Mouse (Mus musculus) forebrain, embryonic 14.5 days (tissue): ENCODE results near the gene Zscan20. TPM values are rescaled to one million over a fixed set of nuclear protein-coding genes. Genes with fewer than 3 reads are reported as not detected.
"Not testable (repeated sequence)": the region's sequence is repeated elsewhere in the genome, so short reads cannot be mapped to it uniquely, and the experiment has no call there.

Experiments
- ATAC-seq: fragments of 200-750 bp; cut with Nextera tagmentation; 2 replicates; pipeline ENCODE4 v1.8.0; 2017; ENCODE audit warnings: mild to moderate bottlenecking, moderate library complexity
- DNase-seq: peaks from one replicate; pipeline ENCODE4 v3.0.0-alpha.2; 2015; ENCODE audit warnings: low spot score
- H3K27ac ChIP-seq: fragments of 300-500 bp; sonication (generic); 2 replicates; pipeline ENCODE4 v1.5.1; 2014; ENCODE audit warnings: low read depth, mild to moderate bottlenecking, control low read depth, low read length, moderate library complexity
- H3K27me3 ChIP-seq: fragments of 300-500 bp; sonication (generic); replicated peaks from 2 replicates; pipeline ENCODE4 v1.6.1; 2014; ENCODE audit warnings: low read length, control low read depth, mixed read lengths; ENCODE audit not compliant: control insufficient read depth, insufficient read depth
- H3K36me3 ChIP-seq: fragments of 300-500 bp; sonication (generic); 2 replicates; pipeline ENCODE4 v1.6.1; 2014; ENCODE audit warnings: low read length, control low read depth; ENCODE audit not compliant: control insufficient read depth, insufficient read depth
- H3K4me1 ChIP-seq: fragments of 300-500 bp; sonication (generic); 2 replicates; pipeline ENCODE4 v1.6.1; 2014; ENCODE audit warnings: antibody characterized with exemption, low read length, control low read depth; ENCODE audit not compliant: control insufficient read depth, insufficient read depth
- H3K4me2 ChIP-seq: fragments of 300-500 bp; sonication (generic); 2 replicates; pipeline ENCODE4 v1.6.1; 2014; ENCODE audit warnings: mild to moderate bottlenecking, control low read depth, low read length
- H3K4me3 ChIP-seq: fragments of 300-500 bp; sonication (generic); 2 replicates; pipeline ENCODE4 v1.5.1; 2014; ENCODE audit warnings: low read depth, low read length, control low read depth
- H3K9ac ChIP-seq: fragments of 300-500 bp; sonication (generic); 2 replicates; pipeline ENCODE4 v1.6.1; 2014; ENCODE audit warnings: mild to moderate bottlenecking, low read length, control low read depth, moderate library complexity
- H3K9me3 ChIP-seq: fragments of 300-500 bp; sonication (generic); replicated peaks from 2 replicates; pipeline ENCODE4 v1.6.1; 2016; ENCODE audit warnings: low read length, control low read depth, mixed read lengths; ENCODE audit not compliant: control insufficient read depth
- WGBS: fragments of 180-500 bp; shearing (Covaris S2); extraction: QIAGEN DNeasy Blood & Tissue Kit; methylation state at CpG from one replicate; pipeline ENCODE4 v1.1.7; 2014; 5-methylcytosine and 5-hydroxymethylcytosine counted together
- polyA plus RNA-seq: library from polyadenylated mRNA; unstranded; fragments of >200 nt; fragmentation: Nextera tagmentation; extraction: Ambion mirVana; gene quantifications from 2 replicates; pipeline ENCODE4 v1.2.1, GENCODE M21; 2014

Gene Zscan20
- polyA plus RNA-seq, 1 experiment from 2014 or later, result 3.3 TPM

- Histone ChIP-seq H3K27me3 (no peaks in the 10 kb centered on the region), H3K27ac (no peak within 1 kb of the TSS), H3K4me1 (no peaks in the 10 kb centered on the region), H3K36me3 (no peaks in the 10 kb centered on the region), H3K4me2 (no peak within 1 kb of the TSS), H3K4me3 (no peak within 1 kb of the TSS), H3K9me3 (no peaks in the 10 kb centered on the region), H3K9ac (no peak within 1 kb of the TSS)
- DNase-seq (no peak), ATAC-seq (no peak)
- WGBS, result 78% methylated on average over 13 of the region's 15 CpGs
Measured at GRCm38 (mm10) chr4:128618246-128618911, 8.5 kb upstream of the Zscan20 start, which contains the start of gene Tlr12. Tlr12 (minus strand) TSS chr4:128618619.

- no peaks in the 10 kb centered on the region for H3K4me1 ChIP-seq
- no peak overlapping the region for H3K4me2 ChIP-seq
- no peaks in the 10 kb centered on the region for H3K9me3 ChIP-seq
- DNase-seq, result no peak
- H3K9ac ChIP-seq, result no peak overlapping the region
- H3K27ac ChIP-seq, result no peak overlapping the region
- WGBS, result 74% methylated on average over 17 of the region's 17 CpGs
- no peaks in the 10 kb centered on the region for H3K27me3 ChIP-seq
- ATAC-seq, result no peak
- H3K4me3 ChIP-seq, result no peak overlapping the region
- no peaks in the 10 kb centered on the region for H3K36me3 ChIP-seq
Measured at GRCm38 (mm10) chr4:128617363-128618120, 7.6 kb upstream of the Zscan20 start.

- Histone ChIP-seq H3K36me3 (no peaks in the 10 kb centered on the region), H3K27ac (no peak overlapping the region), H3K9me3 (no peaks in the 10 kb centered on the region), H3K27me3 (no peaks in the 10 kb centered on the region), H3K4me1 (no peaks in the 10 kb centered on the region), H3K4me2 (no peak overlapping the region), H3K9ac (no peak overlapping the region), H3K4me3 (no peak overlapping the region)
- ATAC-seq (no peak), DNase-seq (no peak)
- WGBS, result 88% methylated on average over 14 of the region's 14 CpGs
Measured at GRCm38 (mm10) chr4:128615761-128616160, 5.9 kb upstream of the Zscan20 start.

DNA sequence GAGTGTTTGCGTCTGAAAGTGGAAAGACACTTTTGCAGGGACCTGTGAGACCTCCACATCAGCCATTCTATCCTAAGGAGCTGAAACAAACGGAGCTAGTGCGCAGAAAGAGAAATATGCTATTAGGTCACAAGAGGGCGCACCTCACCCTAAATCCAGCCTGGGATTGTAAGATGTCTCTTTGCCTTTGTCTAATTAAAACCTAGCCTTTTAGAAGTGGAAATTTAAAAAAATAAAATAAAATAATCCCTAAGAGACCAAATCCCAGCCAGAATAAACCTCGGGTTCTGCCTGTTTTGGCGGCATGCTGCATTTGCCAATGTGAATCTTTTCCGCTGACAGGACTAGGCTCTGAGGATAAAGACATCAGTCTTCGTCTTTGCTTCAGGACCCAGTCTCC lies 3.4 kb upstream of the Zscan20 start:
- H3K4me2 ChIP-seq, result no peak overlapping the region
- no peak overlapping the region for H3K9ac ChIP-seq
- ATAC-seq, result no peak
- H3K27ac ChIP-seq, result no peak overlapping the region
- 21% methylated on average over 8 of the region's 8 CpGs for WGBS
- peak; percentile 90 for DNase-seq
- no peaks in the 10 kb centered on the region for H3K9me3 ChIP-seq
- H3K4me1 ChIP-seq, result peaks cover 9% of the 10 kb centered on the region; the same call in 1 of the 2 replicates
- no peak overlapping the region for H3K4me3 ChIP-seq
- H3K27me3 ChIP-seq, result no peaks in the 10 kb centered on the region
- no peaks in the 10 kb centered on the region for H3K36me3 ChIP-seq

DNA sequence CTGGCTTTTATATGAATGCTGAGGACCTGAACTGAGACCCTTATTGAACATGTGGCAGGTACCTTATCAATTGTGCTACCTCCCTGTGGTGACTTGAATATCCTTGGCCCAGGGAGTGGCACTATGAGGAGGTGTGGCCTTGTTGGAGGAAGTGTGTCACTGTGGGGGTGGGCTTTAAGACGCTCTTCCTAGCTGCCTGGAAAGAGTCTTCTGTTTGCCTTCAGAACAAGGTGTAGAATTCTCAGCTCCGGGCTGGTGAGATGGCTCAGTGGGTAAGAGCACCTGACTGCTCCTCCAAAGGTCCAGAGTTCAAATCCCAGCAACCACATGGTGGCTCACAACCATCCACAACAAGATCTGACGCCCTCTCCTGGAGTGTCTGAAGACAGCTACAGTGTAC lies 1.8 kb upstream of the Zscan20 start:
- ATAC-seq, H3K27me3 ChIP-seq, DNase-seq, H3K27ac ChIP-seq, H3K36me3 ChIP-seq, H3K9me3 ChIP-seq, H3K9ac ChIP-seq, H3K4me2 ChIP-seq, H3K4me1 ChIP-seq, H3K4me3 ChIP-seq: not testable (repeated sequence)
- WGBS, result 72% methylated on average over 3 of the region's 3 CpGs

- Histone ChIP-seq H3K27ac (no peak overlapping the region), H3K4me2 (peak overlapping the region; percentile 48), H3K9ac (no peak overlapping the region), H3K4me3 (peak overlapping the region; percentile 53; the same call in 1 of the 2 replicates), H3K36me3 (no peaks in the 10 kb centered on the region), H3K27me3 (no peaks in the 10 kb centered on the region), H3K4me1 (peaks cover 9% of the 10 kb centered on the region; the same call in 1 of the 2 replicates), H3K9me3 (no peaks in the 10 kb centered on the region)
- DNase-seq, result no peak
- ATAC-seq, result no peak
- WGBS, result 26% methylated on average over 10 of the region's 10 CpGs
Measured at GRCm38 (mm10) chr4:128610706-128611105, 808 bp upstream of the Zscan20 start.

DNA sequence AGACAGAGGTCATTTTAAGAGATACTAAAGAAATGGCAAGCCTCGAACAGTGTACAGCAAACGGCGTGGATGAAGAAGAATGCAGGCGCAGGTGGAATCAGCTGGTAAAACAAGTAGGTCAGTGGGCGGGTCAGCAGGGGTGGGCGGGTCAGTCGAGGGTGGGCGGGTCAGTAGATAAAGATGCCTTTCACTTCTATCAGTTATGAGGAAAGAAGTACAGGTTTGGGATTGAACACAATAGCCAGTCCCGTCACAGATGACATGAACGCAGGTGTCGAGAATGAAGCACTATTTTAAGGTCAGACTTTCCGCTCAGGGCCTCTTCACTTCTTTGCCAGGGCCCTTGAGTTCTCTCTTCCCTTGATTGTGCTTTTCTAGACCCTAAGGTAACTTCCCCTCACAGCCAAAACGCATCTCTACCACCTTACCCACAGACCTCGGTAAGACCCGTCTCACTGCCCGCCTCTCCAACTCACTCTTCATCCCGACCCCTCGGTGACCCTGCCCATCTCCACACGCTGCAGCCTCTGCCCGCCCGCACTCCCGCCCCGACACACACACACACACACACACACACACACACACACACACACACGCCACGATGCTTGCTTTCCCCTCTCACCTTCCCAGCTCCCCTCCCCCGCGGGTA lies 498 bp downstream of the Zscan20 start:
- Histone ChIP-seq H3K4me1 (peaks cover 9% of the 10 kb centered on the region; the same call in 1 of the 2 replicates), H3K27ac (no peak overlapping the region), H3K4me3 (peak overlapping the region; percentile 53), H3K27me3 (no peaks in the 10 kb centered on the region), H3K9me3 (no peaks in the 10 kb centered on the region), H3K4me2 (peak overlapping the region; percentile 48), H3K9ac (peak overlapping the region; percentile 74), H3K36me3 (0 out of 2 replicates have a peak, but pooled peaks cover under 1% of the 10 kb centered on the region)
- ATAC-seq (no peak), DNase-seq (peak; percentile 31)
- 10% methylated on average over 23 of the region's 27 CpGs for WGBS

GRCm38 (mm10) chr4:128607661-128608060 lies 2.2 kb downstream of the Zscan20 start:
- 76% methylated on average over 11 of the region's 11 CpGs for WGBS
- Histone ChIP-seq H3K36me3 (peaks cover 18% of the 10 kb centered on the region), H3K4me3 (no peak overlapping the region), H3K27me3 (no peaks in the 10 kb centered on the region), H3K27ac (no peak overlapping the region), H3K4me2 (no peak overlapping the region), H3K9me3 (no peaks in the 10 kb centered on the region), H3K9ac (no peak overlapping the region), H3K4me1 (peaks cover 9% of the 10 kb centered on the region; the same call in 1 of the 2 replicates)
- ATAC-seq (no peak), DNase-seq (no peak)
